Mouse (Mus musculus): Measurements from ENCODE around the gene Frmd6.

DNA sequence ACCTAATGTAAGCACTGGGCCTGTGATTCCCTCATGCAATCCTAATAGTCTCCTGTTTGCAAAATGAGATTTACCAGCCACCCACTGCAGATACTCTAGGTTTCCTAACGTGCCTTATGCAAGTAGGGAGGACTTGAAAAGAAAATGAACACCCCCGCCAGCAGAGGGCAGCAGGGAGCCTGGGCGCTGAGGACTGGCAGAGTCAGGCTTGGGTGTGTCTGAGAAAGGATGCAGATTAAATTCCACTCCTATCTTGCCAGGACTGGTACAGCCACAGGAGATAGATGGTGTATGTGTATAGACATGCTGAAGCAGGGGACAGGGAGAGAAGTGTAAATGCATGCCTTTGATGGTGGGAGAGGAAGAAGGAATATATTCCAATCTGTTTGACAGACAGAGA, 88.1 kb downstream of the Frmd6 start:
- TF ChIP-seq EP300 (IDR thresholded peaks at IDR 0.05; ENCODE audit: low read depth) (no peak), CTCF (IDR thresholded peaks at IDR 0.05; ENCODE audit: low read depth) (peak; percentile 98)
